Mouse (Mus musculus): ENCODE results near the gene Me3.

- TF ChIP-seq CTCF (IDR thresholded peaks at IDR 0.05) (no peak), EP300 (IDR thresholded peaks at IDR 0.05) (no peak)
Observed at GRCm38 (mm10) chr7:89775848-89776247, 143.7 kb downstream of the Me3 start.

All from lung, postnatal 0 days (tissue).